Mouse (Mus musculus) forebrain, embryonic 15.5 days (tissue): ENCODE data around the gene Ccnd2. TPM values are rescaled to one million over a fixed set of nuclear protein-coding genes. Genes with fewer than 3 reads are reported as not detected.

Experiments used
- ATAC-seq: fragments of 200-750 bp; cut with Nextera tagmentation; replicated peaks from 2 replicates; pipeline ENCODE4 v1.8.0; 2017; ENCODE audit warnings: mild to moderate bottlenecking, moderate TSS enrichment, moderate library complexity
- H3K27ac ChIP-seq: fragments of 300-500 bp; sonication (generic); replicated peaks from 2 replicates; pipeline ENCODE4 v1.5.1; 2015; ENCODE audit warnings: mild to moderate bottlenecking, inconsistent platforms
- H3K27me3 ChIP-seq: fragments of 300-500 bp; sonication (generic); 2 replicates; pipeline ENCODE4 v1.6.1; 2015; ENCODE audit warnings: inconsistent platforms
- H3K36me3 ChIP-seq: fragments of 300-500 bp; sonication (generic); 2 replicates; pipeline ENCODE4 v1.6.1; 2015; ENCODE audit warnings: mild to moderate bottlenecking, inconsistent platforms
- H3K4me1 ChIP-seq: fragments of 300-500 bp; sonication (generic); 2 replicates; pipeline ENCODE4 v1.6.1; 2015; ENCODE audit warnings: inconsistent platforms
- H3K4me2 ChIP-seq: fragments of 300-500 bp; sonication (generic); replicated peaks from 2 replicates; pipeline ENCODE4 v1.6.1; 2015; ENCODE audit warnings: mild to moderate bottlenecking, inconsistent platforms
- H3K4me3 ChIP-seq: fragments of 300-500 bp; sonication (generic); 2 replicates; pipeline ENCODE4 v1.5.1; 2015; ENCODE audit warnings: mild to moderate bottlenecking, inconsistent platforms
- H3K9ac ChIP-seq: fragments of 300-500 bp; sonication (generic); replicated peaks from 2 replicates; pipeline ENCODE4 v1.6.1; 2015; ENCODE audit warnings: mild to moderate bottlenecking, inconsistent platforms
- H3K9me3 ChIP-seq: fragments of 300-500 bp; sonication (generic); 2 replicates; pipeline ENCODE4 v1.6.1; 2016; ENCODE audit warnings: inconsistent platforms
- WGBS: fragments of 180-500 bp; shearing (Covaris S2); methylation state at CpG from one replicate; pipeline ENCODE4 v1.1.7; 2015; ENCODE audit warnings: mixed read lengths; 5-methylcytosine and 5-hydroxymethylcytosine counted together
- polyA plus RNA-seq: library from polyadenylated mRNA; unstranded; fragments of >200 nt; fragmentation: Nextera tagmentation; extraction: Ambion mirVana; gene quantifications from 2 replicates; pipeline ENCODE4 v1.2.1, GENCODE M21; 2015

Ccnd2 gene
- polyA plus RNA-seq, 1 experiment from 2014 or later: 1,282 TPM

GRCm38 (mm10) chr6:127154708-127155268 is 2.8 kb upstream of the Ccnd2 start:
- no peaks in the 10 kb centered on the region for H3K9me3 ChIP-seq
- H3K36me3 ChIP-seq: no peaks in the 10 kb centered on the region
- no peak overlapping the region for H3K27ac ChIP-seq
- H3K4me2 ChIP-seq: peak overlapping the region; percentile 83
- WGBS: under 1% methylated on average over 33 of the region's 34 CpGs
- no peak for ATAC-seq
- H3K27me3 ChIP-seq: peaks cover 40% of the 10 kb centered on the region
- H3K9ac ChIP-seq: 0 out of 2 replicates have a peak overlapping the region, but pooled peaks have one; percentile 14
- peaks cover 57% of the 10 kb centered on the region for H3K4me1 ChIP-seq
- H3K4me3 ChIP-seq: peak overlapping the region; percentile 57

GRCm38 (mm10) chr6:127153972-127154707 is 2.1 kb upstream of the Ccnd2 start:
- Histone ChIP-seq H3K36me3 (no peaks in the 10 kb centered on the region), H3K4me2 (peak overlapping the region; percentile 83), H3K9me3 (no peaks in the 10 kb centered on the region), H3K9ac (no peak overlapping the region), H3K27me3 (peaks cover 40% of the 10 kb centered on the region), H3K27ac (no peak overlapping the region), H3K4me3 (peak overlapping the region; percentile 57), H3K4me1 (peaks cover 63% of the 10 kb centered on the region)
- no peak for ATAC-seq
- WGBS: 2% methylated on average over 30 of the region's 30 CpGs

GRCm38 (mm10) chr6:127153296-127153800 is 1.4 kb upstream of the Ccnd2 start:
- 2% methylated on average over 28 of the region's 28 CpGs for WGBS
- Histone ChIP-seq H3K27ac (no peak overlapping the region), H3K9ac (peak overlapping the region; percentile 45; the same call in 1 of the 2 replicates), H3K4me1 (peaks cover 67% of the 10 kb centered on the region), H3K36me3 (no peaks in the 10 kb centered on the region), H3K27me3 (peaks cover 40% of the 10 kb centered on the region), H3K4me3 (peak overlapping the region; percentile 57), H3K4me2 (peak overlapping the region; percentile 83), H3K9me3 (no peaks in the 10 kb centered on the region)
- ATAC-seq: no peak

GRCm38 (mm10) chr6:127151565-127152105 is 358 bp downstream of the Ccnd2 start:
- peak overlapping the region; percentile 57 for H3K4me3 ChIP-seq
- H3K27me3 ChIP-seq: peaks cover 29% of the 10 kb centered on the region
- peak overlapping the region; percentile 70 for H3K27ac ChIP-seq
- WGBS: 2% methylated on average over 29 of the region's 29 CpGs
- H3K4me1 ChIP-seq: peaks cover 79% of the 10 kb centered on the region
- peak overlapping the region; percentile 83 for H3K4me2 ChIP-seq
- peak overlapping the region; percentile 45 for H3K9ac ChIP-seq
- H3K36me3 ChIP-seq: no peaks in the 10 kb centered on the region
- peak; percentile 3; the same call in 1 of the 2 replicates for ATAC-seq
- no peaks in the 10 kb centered on the region for H3K9me3 ChIP-seq

- H3K27me3 ChIP-seq: peaks cover 27% of the 10 kb centered on the region
Observed at GRCm38 (mm10) chr6:127150663-127151564, 1.1 kb downstream of the Ccnd2 start.

GRCm38 (mm10) chr6:127149944-127150662 is 1.9 kb downstream of the Ccnd2 start:
- peak overlapping the region; percentile 61 for H3K9ac ChIP-seq
- no peak for ATAC-seq
- WGBS: under 1% methylated on average over 38 of the region's 38 CpGs

More at GRCm38 (mm10) chr6:127150663-127151564, 1.1 kb downstream of the Ccnd2 start:
- Histone ChIP-seq H3K9ac (peak overlapping the region; percentile 61), H3K4me2 (peak overlapping the region; percentile 83), H3K4me1 (peaks cover 85% of the 10 kb centered on the region), H3K9me3 (no peaks in the 10 kb centered on the region), H3K4me3 (peak overlapping the region; percentile 57), H3K27ac (peak overlapping the region; percentile 79), H3K36me3 (no peaks in the 10 kb centered on the region)
- ATAC-seq: peak; percentile 54
- WGBS: under 1% methylated on average over 33 of the region's 34 CpGs

GRCm38 (mm10) chr6:127149303-127149943 is 2.6 kb downstream of the Ccnd2 start:
- H3K27me3 ChIP-seq: peaks cover 14% of the 10 kb centered on the region
- peaks cover 77% of the 10 kb centered on the region for H3K4me1 ChIP-seq
- no peaks in the 10 kb centered on the region for H3K36me3 ChIP-seq
- peak overlapping the region; percentile 79 for H3K27ac ChIP-seq
- H3K9ac ChIP-seq: peak overlapping the region; percentile 61
- ATAC-seq: no peak
- peak overlapping the region; percentile 57 for H3K4me3 ChIP-seq
- WGBS: under 1% methylated on average over 30 of the region's 30 CpGs
- no peaks in the 10 kb centered on the region for H3K9me3 ChIP-seq
- peak overlapping the region; percentile 83 for H3K4me2 ChIP-seq

More at GRCm38 (mm10) chr6:127149944-127150662, 1.9 kb downstream of the Ccnd2 start:
- Histone ChIP-seq H3K4me2 (peak overlapping the region; percentile 83), H3K4me3 (peak overlapping the region; percentile 57), H3K27me3 (peaks cover 19% of the 10 kb centered on the region), H3K36me3 (no peaks in the 10 kb centered on the region), H3K27ac (peak overlapping the region; percentile 79), H3K4me1 (peaks cover 82% of the 10 kb centered on the region), H3K9me3 (no peaks in the 10 kb centered on the region)

- peak overlapping the region; percentile 61 for H3K9ac ChIP-seq
- 1% methylated on average over 20 of the region's 20 CpGs for WGBS
- H3K4me2 ChIP-seq: peak overlapping the region; percentile 83
- peak overlapping the region; percentile 57 for H3K4me3 ChIP-seq
- H3K27me3 ChIP-seq: peaks cover 9% of the 10 kb centered on the region
- no peak for ATAC-seq
- no peaks in the 10 kb centered on the region for H3K9me3 ChIP-seq
- peaks cover 76% of the 10 kb centered on the region for H3K4me1 ChIP-seq
- peak overlapping the region; percentile 79 for H3K27ac ChIP-seq
- H3K36me3 ChIP-seq: no peaks in the 10 kb centered on the region
Observed at GRCm38 (mm10) chr6:127148526-127149302, 3.3 kb downstream of the Ccnd2 start.

- Histone ChIP-seq H3K4me1 (peaks cover 74% of the 10 kb centered on the region), H3K36me3 (no peaks in the 10 kb centered on the region), H3K9ac (no peak overlapping the region), H3K27me3 (no peaks in the 10 kb centered on the region), H3K4me3 (peak overlapping the region; percentile 57), H3K9me3 (no peaks in the 10 kb centered on the region), H3K27ac (peak overlapping the region; percentile 79), H3K4me2 (peak overlapping the region; percentile 83)
- WGBS: 0% methylated on average over 4 of the region's 4 CpGs
- peak; percentile 23 for ATAC-seq
Observed at GRCm38 (mm10) chr6:127147665-127148064, 4.3 kb downstream of the Ccnd2 start.

- no peaks in the 10 kb centered on the region for H3K36me3 ChIP-seq
- H3K4me3 ChIP-seq: no peak overlapping the region
- H3K27ac ChIP-seq: 0 out of 2 replicates have a peak overlapping the region, but pooled peaks have one; percentile 10
- peaks cover 69% of the 10 kb centered on the region for H3K4me1 ChIP-seq
- no peak for ATAC-seq
- H3K9ac ChIP-seq: no peak overlapping the region
- no peaks in the 10 kb centered on the region for H3K27me3 ChIP-seq
- H3K4me2 ChIP-seq: no peak overlapping the region
- H3K9me3 ChIP-seq: no peaks in the 10 kb centered on the region
- 83% methylated on average over 3 of the region's 3 CpGs for WGBS
Observed at GRCm38 (mm10) chr6:127146322-127146947, 5.6 kb downstream of the Ccnd2 start.
